Mouse (Mus musculus) lung, adult 2 months (tissue): ENCODE data around the gene Gm49380.

Experiments used
- CTCF ChIP-seq: fragments of 200-500 bp; IDR thresholded peaks from 2 replicates; pipeline ENCODE4 v1.5.1; 2011; ENCODE audit warnings: mild to moderate bottlenecking, low read length, control low read depth; ENCODE audit not compliant: insufficient read depth
- POLR2A ChIP-seq: fragments of 200-500 bp; IDR thresholded peaks from 2 replicates; pipeline ENCODE4 v1.6.1; 2011; ENCODE audit warnings: low read depth, mild to moderate bottlenecking, control low read depth, low read length, borderline replicate concordance; ENCODE audit errors: extremely low read depth

GRCm38 (mm10) chr9:44024096-44024495 is 89.2 kb downstream of the Gm49380 start:
- TF ChIP-seq POLR2A (no peak), CTCF (no peak)
